Mouse (Mus musculus) cerebellum, adult (tissue): ENCODE results near the gene Smr3a.

Source experiments
- ATAC-seq: cut with Nextera tagmentation; 2 replicates; pipeline ENCODE4 v1.9.2; 2017; ENCODE audit warnings: mild to moderate bottlenecking, moderate library complexity, mixed read lengths; ENCODE audit not compliant: insufficient number of reproducible peaks, low FRiP score, low TSS enrichment

Smr3a gene

DNA sequence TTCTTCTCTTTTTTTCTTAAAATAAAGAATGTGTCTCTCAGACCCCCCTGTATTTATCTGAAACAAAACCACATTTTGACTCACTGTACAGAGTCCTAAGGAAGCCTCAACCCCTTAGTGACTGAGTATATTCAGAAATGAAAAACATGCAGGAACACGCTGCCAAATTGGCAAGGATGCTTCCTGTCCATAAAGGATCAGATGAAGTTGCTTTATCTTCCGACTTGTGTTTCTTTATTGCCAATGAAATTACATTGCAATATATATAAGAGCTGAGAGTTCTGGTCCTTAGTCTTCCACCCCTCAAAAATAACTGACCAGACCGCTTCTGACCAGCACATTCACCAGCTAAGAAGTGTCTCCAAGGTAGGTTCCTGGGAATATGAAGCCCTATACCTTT is at the start of gene Smr3a:
Smr3a (plus strand) TSS at position 301 of the 400 bp plus-strand sequence.
- ATAC-seq = no peak

DNA sequence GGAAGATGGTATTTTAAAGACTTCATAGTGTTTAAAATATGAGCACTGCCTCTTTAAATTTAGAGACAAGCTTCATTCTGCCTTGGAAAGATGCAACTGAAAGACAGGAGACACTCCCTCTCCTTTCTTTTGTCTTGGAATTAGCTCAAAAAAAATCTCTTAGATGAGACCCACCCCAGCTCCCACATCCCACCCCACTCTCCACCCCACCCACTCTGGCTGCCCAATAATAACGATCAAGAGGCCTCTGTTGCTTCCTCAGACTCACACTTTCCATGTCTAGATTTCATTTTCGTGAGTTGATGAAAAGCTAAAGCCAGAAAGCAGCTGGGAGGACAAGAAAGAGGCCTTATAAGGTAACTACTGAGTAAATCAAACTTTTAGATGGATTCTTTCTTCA is 33.1 kb upstream of the Smr3a start, which contains the start of the genes 2310003L06Rik and Gm28434:
2310003L06Rik (plus strand) TSS at position 259 of the 400 bp plus-strand sequence.
Gm28434 (plus strand) TSS at position 317 of the 400 bp plus-strand sequence.
- ATAC-seq = no peak

DNA sequence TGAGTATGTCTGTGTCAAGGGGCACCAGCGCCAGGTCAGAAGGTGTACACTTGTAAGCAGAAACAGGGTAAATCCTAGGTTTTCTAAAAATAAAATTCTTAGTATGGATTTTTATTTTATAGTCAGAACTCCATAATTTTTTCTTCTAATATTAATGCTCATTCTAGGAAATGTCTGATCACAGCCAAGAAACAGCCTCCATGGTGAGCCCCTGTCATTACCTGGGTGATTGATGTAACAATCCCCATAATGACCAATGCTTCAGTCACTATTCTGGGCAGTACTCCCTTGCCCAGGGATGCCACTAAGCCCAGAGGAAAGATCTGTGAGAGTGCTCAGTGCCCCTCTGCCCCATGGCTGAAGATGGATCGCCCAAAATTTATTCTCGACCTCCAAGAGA is 23.2 kb upstream of the Smr3a start, which contains the start of gene Cabs1:
Cabs1 (plus strand) TSS at position 301 of the 400 bp plus-strand sequence.
- no peak for ATAC-seq

DNA sequence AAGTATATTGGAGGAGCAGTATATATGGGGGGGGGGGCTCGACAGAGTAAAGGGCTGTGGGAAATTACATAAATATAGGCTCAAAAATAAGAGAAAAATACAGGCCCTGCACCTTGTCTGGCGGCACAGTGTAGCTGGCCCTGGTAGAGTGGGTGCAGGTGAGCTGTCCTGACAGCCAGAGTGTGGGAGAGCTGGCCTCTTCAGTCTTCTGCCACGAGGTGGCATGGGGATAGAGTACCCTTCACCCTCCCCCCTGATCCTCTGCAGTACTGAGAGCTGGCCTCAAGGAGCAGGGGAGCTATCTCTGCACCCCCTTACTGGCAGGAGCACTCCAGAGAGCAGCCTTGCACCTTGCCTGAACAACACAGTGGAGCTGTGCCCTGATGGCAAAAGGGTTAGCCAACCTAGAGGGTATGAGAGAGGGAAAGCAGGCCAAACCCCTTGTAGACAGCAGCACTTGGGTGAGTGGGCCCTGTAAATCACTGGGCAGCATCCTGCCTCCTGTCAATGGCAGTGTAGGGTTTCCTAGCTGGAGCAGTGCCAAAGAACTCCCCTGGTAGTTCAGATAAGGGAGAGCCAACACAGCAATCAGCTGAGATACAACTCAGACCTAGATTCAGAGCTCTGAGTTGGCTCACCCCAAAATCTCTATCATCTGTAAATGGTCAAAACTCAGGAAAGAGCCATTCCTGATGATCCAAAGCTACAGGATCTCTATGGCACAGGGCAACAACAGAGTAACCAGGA is 19.7 kb upstream of the Smr3a start:
- no peak for ATAC-seq

- ATAC-seq = no peak
Observed at GRCm38 (mm10) chr5:88005241-88005640, 2.9 kb downstream of the Smr3a start.
